Mouse (Mus musculus) activated CD4-positive, CD25-positive, alpha-beta regulatory T cell (primary cell): ENCODE data around the gene Dpf2. TPM values are rescaled to one million over a fixed set of nuclear protein-coding genes. Genes with fewer than 3 reads are reported as not detected.

Experiments used
- polyA plus RNA-seq, 2 experiments: library from polyadenylated mRNA; unstranded; fragments of 100-300 nt; shearing (Covaris generic); gene quantifications; one replicate each; pipeline ENCODE4 v1.2.1; 2017

The Dpf2 gene
- 100 to 1,000 TPM; 135 to 158 TPM for polyA plus RNA-seq

DNA sequence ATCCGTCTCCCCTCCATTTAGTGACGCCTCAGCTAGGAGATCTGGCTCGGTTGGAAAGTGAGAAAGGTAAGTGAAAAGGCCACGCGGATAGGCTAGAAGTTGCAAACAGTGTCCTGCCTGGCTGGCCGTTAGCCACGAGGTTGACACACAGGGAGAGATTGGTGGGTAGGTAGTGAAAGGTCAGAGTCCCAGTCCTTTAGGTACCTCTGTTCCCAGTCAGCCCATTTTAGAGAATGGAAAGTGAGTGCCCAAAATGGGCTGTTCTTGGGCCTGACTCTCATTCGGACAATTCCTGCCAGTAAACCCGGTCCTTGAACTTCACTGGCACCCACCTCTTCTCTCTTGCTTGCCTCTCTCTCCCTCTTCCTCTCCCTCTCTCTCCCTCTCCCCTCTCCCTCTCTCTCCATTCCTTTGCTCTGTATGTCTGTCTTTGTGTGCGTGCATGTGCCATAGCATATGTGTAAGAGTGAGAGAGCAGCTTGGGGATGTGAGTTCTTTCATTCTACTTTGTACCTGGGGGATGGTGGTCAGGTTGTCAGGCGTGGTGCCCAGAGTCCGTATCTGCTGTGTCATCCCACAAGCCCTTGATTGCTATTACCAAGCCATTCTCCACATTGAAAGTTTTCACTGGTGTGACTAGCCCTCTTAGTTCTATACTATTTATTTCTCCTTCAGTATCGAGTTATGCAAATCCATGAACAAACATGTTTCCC, at the start of gene Dpf2:
Gene Dpf2, minus strand, starts transcription at position 4 of the 713 bp plus-strand sequence.

DNA sequence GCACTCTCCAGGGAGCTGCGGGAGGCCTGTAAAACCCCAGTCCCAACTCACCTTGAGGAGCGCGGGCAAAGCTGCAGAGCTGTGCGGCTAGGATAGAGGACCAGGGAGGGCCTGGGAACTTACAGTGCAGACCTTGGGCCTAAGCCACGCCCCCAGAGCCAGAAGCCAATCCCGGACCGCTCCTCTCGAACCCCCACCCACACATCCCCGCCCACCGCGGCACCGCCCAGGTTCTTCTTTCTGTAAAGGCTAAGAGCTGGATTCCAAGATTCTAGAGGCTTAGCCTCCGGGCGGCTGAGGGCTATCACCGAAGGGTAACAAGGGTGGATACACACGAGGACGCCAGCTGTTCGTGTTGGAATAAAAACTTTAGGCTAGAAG, 11.9 kb upstream of the Dpf2 start, which contains the start of gene Cdc42ep2:
Gene Cdc42ep2, minus strand, starts transcription at position 104 of the 381 bp plus-strand sequence.

DNA sequence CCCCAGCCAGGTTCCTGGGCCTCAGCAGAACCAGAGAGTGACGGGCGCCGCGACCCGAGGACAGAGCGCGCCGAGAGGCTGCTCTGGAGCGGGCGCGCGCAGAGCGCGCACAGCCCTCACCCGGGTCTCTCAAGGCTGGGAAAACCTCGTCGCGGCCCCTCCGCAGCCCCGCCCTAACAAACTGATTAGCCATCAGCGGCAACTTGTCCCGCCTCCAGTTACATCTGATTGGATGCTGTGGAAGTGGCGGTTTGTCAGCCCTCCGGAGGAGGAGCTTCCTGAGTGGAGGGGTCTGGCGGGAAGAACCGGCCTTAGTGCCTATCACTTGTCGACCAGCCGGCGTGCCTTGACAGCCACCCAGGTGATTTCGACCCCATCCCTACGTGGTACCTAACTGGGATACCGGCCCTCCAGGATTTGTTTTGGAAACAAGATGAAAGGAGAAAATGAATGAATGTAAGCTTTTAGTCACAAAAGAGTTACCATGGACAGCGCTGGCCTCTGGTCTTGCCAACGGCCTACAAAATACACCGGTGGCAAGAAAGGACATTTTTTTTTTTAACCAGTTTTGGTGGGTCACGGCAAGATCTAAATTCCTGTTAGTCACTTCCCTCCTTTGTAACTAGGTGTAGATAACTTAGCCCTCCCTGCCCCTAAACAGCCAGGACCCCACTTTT, 18.7 kb downstream of the Dpf2 start, which contains the start of gene Tigd3:
Gene Tigd3, minus strand, starts transcription at position 148 of the 677 bp plus-strand sequence.

GRCm38 (mm10) chr19:5877618-5878361, 35.0 kb downstream of the Dpf2 start, which contains the start of gene Slc25a45:
Gene Slc25a45 (plus strand): TSS chr19:5877808.

GRCm38 (mm10) chr19:5874969-5875480, 37.8 kb downstream of the Dpf2 start, which contains the start of gene Frmd8:
Gene Frmd8 (minus strand): TSS chr19:5875274.

Other genes starting within 250 kb of the Dpf2 start
- gene Sipa1, start 249.3 kb downstream of the Dpf2 start, polyA plus RNA-seq: 100 to 1,000 TPM; 121 to 239 TPM
- gene Map3k11, start 224.3 kb downstream of the Dpf2 start, polyA plus RNA-seq: 10 to 100 TPM; 47.3 to 58.7 TPM
- gene Pcnx3, start 224.1 kb downstream of the Dpf2 start, polyA plus RNA-seq: 10 to 100 TPM; 27.6 to 46.4 TPM
- 1 to 10 TPM; 2.7 to 4.0 TPM for gene Kcnk7, start 208.6 kb downstream of the Dpf2 start, polyA plus RNA-seq
- 10 to 100 TPM; 35.7 to 68.1 TPM for gene Ehbp1l1, start 186.7 kb downstream of the Dpf2 start, polyA plus RNA-seq
- gene Fam89b, start 183.4 kb downstream of the Dpf2 start, polyA plus RNA-seq: 100 to 1,000 TPM; 101 to 122 TPM
- under 1 TPM; 0.74 to 0.98 TPM for gene Ltbp3, start 172.1 kb downstream of the Dpf2 start, polyA plus RNA-seq
- 10 to 100 TPM; 45.0 to 60.9 TPM for gene Scyl1, start 141.6 kb downstream of the Dpf2 start, polyA plus RNA-seq
- 100 to 1,000 TPM; 201 to 224 TPM for gene Frmd8, start 37.7 kb downstream of the Dpf2 start, polyA plus RNA-seq
- 10 to 100 TPM; 46.6 to 48.9 TPM for gene Slc25a45, start 35.2 kb downstream of the Dpf2 start, polyA plus RNA-seq
- 1 to 10 TPM in 1 of 2 experiments, under 1 TPM in 1; 0.20 to 1.5 TPM for gene Tigd3, start 18.9 kb downstream of the Dpf2 start, polyA plus RNA-seq
- gene Cdc42ep2, start 11.8 kb upstream of the Dpf2 start, polyA plus RNA-seq: under 1 TPM; 0.06 to 0.79 TPM
- 10 to 100 TPM; 47.2 to 52.6 TPM for gene Pola2, start 51.2 kb upstream of the Dpf2 start, polyA plus RNA-seq
- under 1 TPM in 1 of 2 experiments, not detected in 1; 0.12 TPM for gene Slc22a20, start 73.1 kb upstream of the Dpf2 start, polyA plus RNA-seq
- gene Capn1, start 102.9 kb upstream of the Dpf2 start, polyA plus RNA-seq: 10 to 100 TPM; 64.7 to 92.5 TPM
- gene Syvn1, start 133.6 kb upstream of the Dpf2 start, polyA plus RNA-seq: 10 to 100 TPM; 32.0 to 43.8 TPM
- 10 to 100 TPM; 45.2 to 50.7 TPM for gene Mrpl49, start 144.8 kb upstream of the Dpf2 start, polyA plus RNA-seq
- gene Fau, start 144.8 kb upstream of the Dpf2 start, polyA plus RNA-seq: 1,000 to 10,000 TPM in 1 of 2 experiments, 100 to 1,000 TPM in 1; 813 to 1,285 TPM
- 10 to 100 TPM; 32.8 to 52.1 TPM for gene Znhit2, start 148.2 kb upstream of the Dpf2 start, polyA plus RNA-seq
- gene Tm7sf2, start 155.4 kb upstream of the Dpf2 start, polyA plus RNA-seq: 10 to 100 TPM; 11.1 to 11.2 TPM
- 10 to 100 TPM; 70.2 to 73.2 TPM for gene Vps51, start 164.2 kb upstream of the Dpf2 start, polyA plus RNA-seq
- under 1 TPM; 0.31 to 0.42 TPM for gene Tmem262, start 167.0 kb upstream of the Dpf2 start, polyA plus RNA-seq
- 1 to 10 TPM in 1 of 2 experiments, under 1 TPM in 1; 0.45 to 1.5 TPM for gene Gm28374, start 169.2 kb upstream of the Dpf2 start, polyA plus RNA-seq
- gene Zfpl1, start 171.9 kb upstream of the Dpf2 start, polyA plus RNA-seq: 10 to 100 TPM; 44.0 to 47.3 TPM
- gene Cdca5, start 172.0 kb upstream of the Dpf2 start, polyA plus RNA-seq: 10 to 100 TPM in 1 of 2 experiments, 1 to 10 TPM in 1; 9.4 to 10.0 TPM
- gene AC131692.1, start 181.4 kb upstream of the Dpf2 start, polyA plus RNA-seq: not detected
- under 1 TPM in 1 of 2 experiments, not detected in 1; 0.18 TPM for gene Naaladl1, start 192.8 kb upstream of the Dpf2 start, polyA plus RNA-seq
- gene Sac3d1, start 205.6 kb upstream of the Dpf2 start, polyA plus RNA-seq: 10 to 100 TPM; 13.8 to 33.6 TPM
- gene Snx15, start 215.3 kb upstream of the Dpf2 start, polyA plus RNA-seq: 10 to 100 TPM; 30.2 to 35.6 TPM
- gene Batf2, start 228.0 kb upstream of the Dpf2 start, polyA plus RNA-seq: under 1 TPM in 1 of 2 experiments, not detected in 1; 0.75 TPM
- gene Arl2, start 228.5 kb upstream of the Dpf2 start, polyA plus RNA-seq: 10 to 100 TPM; 14.8 to 26.8 TPM